Mouse (Mus musculus) natural killer cell, adult 2 months (primary cell): ENCODE results near the gene Vmn1r225.
"Not testable (repeated sequence)": the region's sequence is repeated elsewhere in the genome, so short reads cannot be mapped to it uniquely, and the experiment has no call there.

ENCODE experiments used
- DNase-seq, 2 experiments: peaks; one replicate each; pipeline ENCODE4 v3.0.0; 2022; ENCODE audit warnings: low spot score in 2 of 2

Vmn1r225 gene

GRCm38 (mm10) chr17:20497858-20498257, at the start of gene Vmn1r225:
Gene Vmn1r225 (plus strand): TSS chr17:20498158.
- no peak for DNase-seq

- no peak for DNase-seq
Measured at GRCm38 (mm10) chr17:20473311-20473710, 24.6 kb upstream of the Vmn1r225 start.

GRCm38 (mm10) chr17:20481231-20481630, 16.7 kb upstream of the Vmn1r225 start, which contains the start of gene Vmn2r108:
Gene Vmn2r108 (minus strand): TSS chr17:20481331.
- DNase-seq = no peak

GRCm38 (mm10) chr17:20508247-20508646, 10.3 kb downstream of the Vmn1r225 start:
- not testable (repeated sequence) for DNase-seq
